Mouse (Mus musculus) embryonic facial prominence, embryonic 14.5 days (tissue): ENCODE data around the gene Wipi1. TPM values are rescaled to one million over a fixed set of nuclear protein-coding genes. Genes with fewer than 3 reads are reported as not detected.

ENCODE experiments used
- ATAC-seq: fragments of 200-750 bp; cut with Nextera tagmentation; 2 replicates; pipeline ENCODE4 v1.8.0; 2017; ENCODE audit warnings: low read depth, moderate number of reproducible peaks, moderate TSS enrichment
- DNase-seq: peaks from one replicate; pipeline ENCODE4 v3.0.0-alpha.2; 2015; ENCODE audit warnings: low spot score
- H3K27ac ChIP-seq: fragments of 300-500 bp; sonication (generic); replicated peaks from 2 replicates; pipeline ENCODE4 v1.5.1; 2014; ENCODE audit warnings: low read depth, mild to moderate bottlenecking, low read length, moderate library complexity
- H3K27me3 ChIP-seq: fragments of 300-500 bp; sonication (generic); replicated peaks from 2 replicates; pipeline ENCODE4 v1.6.1; 2014; ENCODE audit warnings: low read length; ENCODE audit not compliant: control insufficient read depth, insufficient read depth
- H3K36me3 ChIP-seq: fragments of 300-500 bp; sonication (generic); 2 replicates; pipeline ENCODE4 v1.6.1; 2014; ENCODE audit warnings: low read length, mixed read lengths; ENCODE audit not compliant: control insufficient read depth, insufficient read depth
- H3K4me1 ChIP-seq: fragments of 300-500 bp; sonication (generic); 2 replicates; pipeline ENCODE4 v1.6.1; 2014; ENCODE audit warnings: antibody characterized with exemption, low read length; ENCODE audit not compliant: control insufficient read depth, insufficient read depth
- H3K4me2 ChIP-seq: fragments of 300-500 bp; sonication (generic); 2 replicates; pipeline ENCODE4 v1.6.1; 2014; ENCODE audit warnings: low read depth, mild to moderate bottlenecking, low read length, moderate library complexity, mixed read lengths
- H3K4me3 ChIP-seq: fragments of 300-500 bp; sonication (generic); 2 replicates; pipeline ENCODE4 v1.5.1; 2014; ENCODE audit warnings: low read depth, mild to moderate bottlenecking, low read length
- H3K9ac ChIP-seq: fragments of 300-500 bp; sonication (generic); 2 replicates; pipeline ENCODE4 v1.6.1; 2014; ENCODE audit warnings: low read depth, mild to moderate bottlenecking, low read length, moderate library complexity, mixed read lengths
- H3K9me3 ChIP-seq: fragments of 300-500 bp; sonication (generic); 2 replicates; pipeline ENCODE4 v1.6.1; 2016; ENCODE audit warnings: low read length; ENCODE audit not compliant: control insufficient read depth
- WGBS: fragments of 180-500 bp; shearing (Covaris S2); extraction: QIAGEN DNeasy Blood & Tissue Kit; methylation state at CpG from one replicate; pipeline ENCODE4 v1.1.7; 2014; 5-methylcytosine and 5-hydroxymethylcytosine counted together
- polyA plus RNA-seq: library from polyadenylated mRNA; unstranded; fragments of >200 nt; fragmentation: Nextera tagmentation; extraction: Ambion mirVana; gene quantifications from 2 replicates; pipeline ENCODE4 v1.2.1, GENCODE M21; 2014

The Wipi1 gene
- polyA plus RNA-seq, 1 experiment from 2014 or later, result 36.1 TPM

- WGBS, result 44% methylated on average over 6 of the region's 6 CpGs
- Histone ChIP-seq H3K27ac (peak overlapping the region; percentile 42; the same call in 1 of the 2 replicates), H3K9me3 (no peaks in the 10 kb centered on the region), H3K4me2 (no peak overlapping the region), H3K4me3 (no peak overlapping the region), H3K4me1 (no peaks in the 10 kb centered on the region), H3K36me3 (peaks cover 35% of the 10 kb centered on the region), H3K9ac (no peak overlapping the region), H3K27me3 (no peaks in the 10 kb centered on the region)
- ATAC-seq, result 0 out of 2 replicates have a peak, but pooled peaks have one; percentile 33
- DNase-seq, result peak; percentile 36
Observed at GRCm38 (mm10) chr11:109593200-109593981, 18.4 kb downstream of the Wipi1 start.

DNA sequence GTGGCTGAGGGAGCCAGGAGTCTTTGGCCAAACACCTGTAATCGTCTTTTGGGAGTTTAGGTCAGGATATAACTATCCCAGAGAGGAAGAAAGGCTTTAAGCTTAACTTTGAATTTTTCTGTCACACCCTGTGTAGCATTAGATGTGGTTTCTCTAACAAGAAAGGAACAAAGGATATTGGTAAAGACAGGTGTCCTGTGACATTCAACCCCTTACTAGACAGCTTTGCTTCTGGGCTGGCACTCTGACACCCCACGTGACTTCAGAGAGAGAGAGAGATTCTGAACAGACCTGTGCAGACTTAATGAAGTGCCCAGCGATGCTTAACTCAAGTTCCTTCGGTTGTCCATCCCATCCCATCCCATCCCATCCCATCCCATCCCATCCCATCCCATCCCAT lies 20.3 kb downstream of the Wipi1 start:
- Histone ChIP-seq H3K9me3 (no peaks in the 10 kb centered on the region), H3K27me3 (no peaks in the 10 kb centered on the region), H3K9ac (no peak overlapping the region), H3K4me1 (0 out of 2 replicates have a peak, but pooled peaks cover 3% of the 10 kb centered on the region), H3K36me3 (peaks cover 28% of the 10 kb centered on the region), H3K4me2 (no peak overlapping the region), H3K4me3 (no peak overlapping the region), H3K27ac (no peak overlapping the region)
- ATAC-seq, result no peak
- 67% methylated on average over 4 of the region's 4 CpGs for WGBS
- no peak for DNase-seq

DNA sequence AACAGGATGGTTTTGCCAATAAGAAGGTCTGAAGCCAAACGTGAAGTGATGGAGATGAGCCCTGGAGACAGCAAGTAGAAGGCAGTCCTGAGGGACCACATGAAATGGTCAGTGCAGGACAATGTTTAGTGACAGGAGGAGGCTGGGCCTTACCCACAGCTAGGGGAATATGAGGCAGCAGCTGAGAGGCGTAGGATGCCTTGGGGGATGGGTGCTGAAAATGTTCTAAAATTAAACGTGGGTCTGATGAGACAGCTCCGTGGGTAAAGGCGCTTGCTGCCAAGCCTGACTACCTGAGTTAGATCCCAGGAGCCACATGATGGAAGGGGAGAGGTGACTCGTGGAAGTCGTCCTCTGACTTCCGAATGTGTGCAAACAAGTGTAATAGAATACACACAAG lies 21.8 kb downstream of the Wipi1 start:
- 78% methylated on average over 8 of the region's 8 CpGs for WGBS
- Histone ChIP-seq H3K27ac (no peak overlapping the region), H3K4me1 (0 out of 2 replicates have a peak, but pooled peaks cover 3% of the 10 kb centered on the region), H3K36me3 (peaks cover 15% of the 10 kb centered on the region), H3K9me3 (no peaks in the 10 kb centered on the region), H3K4me2 (no peak overlapping the region), H3K9ac (no peak overlapping the region), H3K4me3 (no peak overlapping the region), H3K27me3 (no peaks in the 10 kb centered on the region)
- DNase-seq (no peak), ATAC-seq (no peak)

DNA sequence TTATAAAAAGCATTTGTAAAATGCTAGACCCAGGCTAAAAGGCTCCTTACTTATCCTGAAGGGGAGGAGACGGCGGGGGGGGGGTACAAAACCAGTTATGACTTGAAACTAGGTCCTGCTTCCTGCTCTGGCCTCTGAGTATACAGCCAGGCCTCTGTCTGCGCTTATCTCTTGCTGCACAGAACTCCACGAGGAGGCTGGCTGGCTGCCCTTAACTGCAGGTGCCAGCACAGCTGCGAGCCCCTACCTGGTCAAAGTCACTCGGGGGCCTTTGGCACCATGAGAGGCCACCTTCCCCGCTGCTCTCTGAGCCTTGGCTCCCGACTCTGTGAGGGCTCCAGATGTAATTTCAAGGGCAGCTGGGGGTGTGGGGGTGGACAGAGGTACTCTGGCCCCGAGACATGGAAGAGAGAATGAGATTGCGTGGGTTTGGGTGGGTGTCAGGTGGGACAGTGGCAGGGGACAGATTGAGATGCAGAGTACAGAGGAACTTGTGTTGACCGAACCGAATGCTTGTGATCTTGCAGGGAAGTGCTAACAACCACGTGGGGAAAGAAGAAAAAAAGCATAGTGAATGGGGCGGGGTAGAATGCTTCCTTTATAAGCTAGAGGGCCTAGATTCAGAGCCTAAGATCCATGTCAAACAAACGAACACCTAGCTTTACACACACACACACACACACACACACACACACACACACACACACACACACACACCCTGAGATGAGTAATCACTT lies 24.0 kb downstream of the Wipi1 start:
- H3K27me3 ChIP-seq, result no peaks in the 10 kb centered on the region
- 61% methylated on average over 15 of the region's 15 CpGs for WGBS
- no peaks in the 10 kb centered on the region for H3K9me3 ChIP-seq
- H3K4me2 ChIP-seq, result no peak overlapping the region
- H3K9ac ChIP-seq, result no peak overlapping the region
- peaks cover 26% of the 10 kb centered on the region; the same call in 1 of the 2 replicates for H3K36me3 ChIP-seq
- H3K4me3 ChIP-seq, result no peak overlapping the region
- H3K4me1 ChIP-seq, result 0 out of 2 replicates have a peak, but pooled peaks cover 3% of the 10 kb centered on the region
- H3K27ac ChIP-seq, result no peak overlapping the region
- DNase-seq (no peak), ATAC-seq (no peak)

- Histone ChIP-seq H3K27me3 (no peaks in the 10 kb centered on the region), H3K4me2 (no peak overlapping the region), H3K4me3 (no peak overlapping the region), H3K36me3 (peaks cover 25% of the 10 kb centered on the region), H3K4me1 (0 out of 2 replicates have a peak, but pooled peaks cover 3% of the 10 kb centered on the region), H3K9ac (no peak overlapping the region), H3K27ac (no peak overlapping the region), H3K9me3 (no peaks in the 10 kb centered on the region)
- no peak for ATAC-seq
- WGBS, result 52% methylated on average over 13 of the region's 13 CpGs
- DNase-seq, result no peak
Observed at GRCm38 (mm10) chr11:109587019-109587418, 24.7 kb downstream of the Wipi1 start.

DNA sequence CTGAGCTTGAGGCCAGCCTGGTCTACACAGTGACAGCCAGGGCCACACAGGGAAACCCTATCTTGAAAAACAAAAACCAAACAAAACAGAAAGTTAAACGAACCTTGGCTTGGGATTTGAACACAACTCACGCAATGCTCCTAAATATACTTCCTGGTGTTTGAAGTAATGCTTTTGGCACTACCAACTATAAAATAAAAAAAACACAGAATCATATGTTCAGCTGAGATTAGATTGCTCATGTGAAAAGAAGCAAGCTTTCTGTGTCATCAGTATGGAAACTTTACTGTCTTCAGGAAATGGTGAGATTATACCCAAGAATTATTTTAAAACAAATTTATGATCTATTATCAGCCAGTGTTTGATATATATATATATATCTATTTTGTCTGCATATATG lies 25.3 kb downstream of the Wipi1 start:
- no peaks in the 10 kb centered on the region for H3K27me3 ChIP-seq
- ATAC-seq (no peak), DNase-seq (no peak)
- H3K4me1 ChIP-seq, result 0 out of 2 replicates have a peak, but pooled peaks cover 3% of the 10 kb centered on the region
- H3K9me3 ChIP-seq, result no peaks in the 10 kb centered on the region
- no peak overlapping the region for H3K4me3 ChIP-seq
- H3K27ac ChIP-seq, result no peak overlapping the region
- H3K4me2 ChIP-seq, result no peak overlapping the region
- 75% methylated on average over 2 of the region's 2 CpGs for WGBS
- H3K9ac ChIP-seq, result no peak overlapping the region
- peaks cover 31% of the 10 kb centered on the region for H3K36me3 ChIP-seq

DNA sequence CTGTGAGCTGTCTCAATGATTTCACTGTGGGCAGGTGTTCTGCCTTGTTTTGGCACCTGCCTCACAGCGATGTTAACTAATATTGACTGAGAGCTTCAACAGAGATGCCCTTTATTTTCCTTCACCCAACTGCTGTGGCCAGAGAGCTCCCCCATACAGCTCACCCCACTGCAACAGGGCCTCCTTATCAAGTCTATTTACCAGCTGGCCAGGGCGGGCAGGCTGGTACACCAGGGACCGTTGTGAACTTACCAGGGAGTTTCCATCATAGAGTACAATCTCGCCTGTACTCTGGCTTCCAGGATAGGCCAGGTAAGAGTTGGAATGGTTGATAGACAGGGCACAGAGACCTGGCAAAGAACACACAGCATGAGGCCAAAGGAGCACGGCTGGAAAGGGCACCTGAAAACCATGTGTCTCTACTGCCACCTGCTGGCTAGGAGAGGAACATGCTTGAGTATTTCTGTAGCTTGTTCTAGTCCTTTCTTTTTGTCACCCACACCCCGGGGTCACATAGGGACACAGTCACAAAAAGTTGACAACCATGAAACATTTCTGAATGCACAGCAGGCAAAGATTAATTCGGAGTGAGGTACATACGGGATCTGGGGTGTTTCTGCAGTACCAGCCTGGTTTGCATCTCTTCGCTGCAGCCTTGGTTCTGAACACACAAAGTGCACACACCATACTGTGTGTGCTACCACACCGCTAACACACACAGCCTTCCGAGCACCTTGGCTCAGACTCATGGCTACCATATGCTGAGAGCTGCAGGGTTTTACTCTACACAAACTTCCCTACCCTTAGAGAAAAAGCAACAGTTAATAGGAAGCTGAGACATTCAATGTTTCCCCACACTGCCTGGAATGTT lies 26.7 kb downstream of the Wipi1 start:
- Histone ChIP-seq H3K9me3 (no peaks in the 10 kb centered on the region), H3K4me2 (no peak overlapping the region), H3K27ac (no peak overlapping the region), H3K9ac (no peak overlapping the region), H3K27me3 (no peaks in the 10 kb centered on the region), H3K4me1 (0 out of 2 replicates have a peak, but pooled peaks cover 3% of the 10 kb centered on the region), H3K36me3 (peaks cover 37% of the 10 kb centered on the region), H3K4me3 (no peak overlapping the region)
- DNase-seq, result peak; percentile 82
- 51% methylated on average over 11 of the region's 11 CpGs for WGBS
- 0 out of 2 replicates have a peak, but pooled peaks have one; percentile 30 for ATAC-seq

- 78% methylated on average over 14 of the region's 14 CpGs for WGBS
- Histone ChIP-seq H3K9me3 (no peaks in the 10 kb centered on the region), H3K4me2 (no peak overlapping the region), H3K9ac (no peak overlapping the region), H3K4me1 (0 out of 2 replicates have a peak, but pooled peaks cover 3% of the 10 kb centered on the region), H3K27me3 (no peaks in the 10 kb centered on the region), H3K27ac (no peak overlapping the region), H3K36me3 (peaks cover 48% of the 10 kb centered on the region), H3K4me3 (no peak overlapping the region)
- ATAC-seq (no peak), DNase-seq (no peak)
Observed at GRCm38 (mm10) chr11:109583986-109584385, 27.8 kb downstream of the Wipi1 start.
